Mouse (Mus musculus): ENCODE measurements around the gene Gm11037. TPM values are rescaled to one million over a fixed set of nuclear protein-coding genes. Genes with fewer than 3 reads are reported as not detected.

Gene Gm11037
- polyA plus RNA-seq, 1 experiment from 2014 or later = not detected

DNA sequence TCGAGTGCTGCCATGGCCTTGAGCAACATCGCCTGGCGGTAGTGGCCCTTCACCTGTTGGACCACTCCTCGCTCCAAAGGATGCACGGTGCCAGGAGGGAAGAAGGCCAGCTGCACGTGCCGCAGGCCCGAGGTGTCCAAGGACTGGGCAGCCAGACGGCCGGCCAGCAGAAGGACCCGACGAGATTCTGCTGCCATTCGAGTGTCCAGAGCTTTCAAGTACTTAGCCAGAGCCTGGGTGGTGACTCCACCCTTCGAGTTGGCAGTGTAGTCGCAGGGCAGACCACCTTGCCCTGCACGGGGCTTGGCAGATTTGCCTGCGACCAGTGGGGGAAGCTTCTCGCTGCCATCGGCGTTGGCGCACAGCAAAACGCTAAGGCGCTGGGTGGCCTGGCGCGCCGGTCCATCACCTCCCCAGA is 45.5 kb downstream of the Gm11037 start:
- no peaks in the 10 kb centered on the region for H3K9me3 ChIP-seq (ENCODE audit: control insufficient read depth, low read length)
- H3K9ac ChIP-seq (ENCODE audit: low read length) = peak overlapping the region; percentile 97
- H3K4me1 ChIP-seq (ENCODE audit: control insufficient read depth, insufficient read depth, low read length) = peaks cover 38% of the 10 kb centered on the region
- H3K27me3 ChIP-seq (ENCODE audit: control insufficient read depth, insufficient read depth, low read length) = no peaks in the 10 kb centered on the region
- ATAC-seq (ENCODE audit: low FRiP score) (peak; percentile 1; the same call in 1 of the 2 replicates), DNase-seq (ENCODE audit: low spot score, missing footprints) (peak; percentile 94)
- H3K4me2 ChIP-seq = peak overlapping the region; percentile 99
- WGBS = 31% methylated on average over 26 of the region's 26 CpGs
- no peak overlapping the region for H3K27ac ChIP-seq (ENCODE audit: low read depth, low read length)
- peak overlapping the region; percentile 84 for H3K4me3 ChIP-seq (ENCODE audit: low read depth, low read length)
- H3K36me3 ChIP-seq (ENCODE audit: control insufficient read depth, insufficient read depth, low read length) = no peaks in the 10 kb centered on the region

GRCm38 (mm10) chr2:131179246-131179886 is 46.1 kb downstream of the Gm11037 start:
- H3K36me3 ChIP-seq (ENCODE audit: control insufficient read depth, insufficient read depth, low read length) = no peaks in the 10 kb centered on the region
- H3K9ac ChIP-seq (ENCODE audit: low read length) = peak overlapping the region; percentile 97
- no peaks in the 10 kb centered on the region for H3K27me3 ChIP-seq (ENCODE audit: control insufficient read depth, insufficient read depth, low read length)
- peak overlapping the region; percentile 84 for H3K4me3 ChIP-seq (ENCODE audit: low read depth, low read length)
- peak overlapping the region; percentile 85 for H3K27ac ChIP-seq (ENCODE audit: low read depth, low read length)
- H3K9me3 ChIP-seq (ENCODE audit: control insufficient read depth, low read length) = no peaks in the 10 kb centered on the region
- ATAC-seq (ENCODE audit: low FRiP score) (peak; percentile 63), DNase-seq (ENCODE audit: low spot score, missing footprints) (peak; percentile 95)
- peaks cover 38% of the 10 kb centered on the region for H3K4me1 ChIP-seq (ENCODE audit: control insufficient read depth, insufficient read depth, low read length)
- peak overlapping the region; percentile 99 for H3K4me2 ChIP-seq
- under 1% methylated on average over 67 of the region's 67 CpGs for WGBS

- ATAC-seq (ENCODE audit: low FRiP score) (peak; percentile 85), DNase-seq (ENCODE audit: low spot score, missing footprints) (peak; percentile 99)
- Histone ChIP-seq H3K9ac (ENCODE audit: low read length) (peak within 1 kb of the TSS; percentile 97), H3K27ac (ENCODE audit: low read depth, low read length) (peak within 1 kb of the TSS; percentile 85), H3K4me2 (peak within 1 kb of the TSS; percentile 99), H3K9me3 (ENCODE audit: control insufficient read depth, low read length) (no peaks in the 10 kb centered on the region), H3K27me3 (ENCODE audit: control insufficient read depth, insufficient read depth, low read length) (no peaks in the 10 kb centered on the region), H3K4me3 (ENCODE audit: low read depth, low read length) (peak within 1 kb of the TSS; percentile 84), H3K4me1 (ENCODE audit: control insufficient read depth, insufficient read depth, low read length) (peaks cover 33% of the 10 kb centered on the region), H3K36me3 (ENCODE audit: control insufficient read depth, insufficient read depth, low read length) (no peaks in the 10 kb centered on the region)
- 3% methylated on average over 37 of the region's 57 CpGs for WGBS
These were observed 46.8 kb downstream of the Gm11037 start, which contains the start of gene Cenpb for GRCm38 (mm10) chr2:131179990-131180587. Gene Cenpb (minus strand): TSS chr2:131180067.

Other genes with a start within 250 kb of the Gm11037 start
- gene 4930402H24Rik, start 227.1 kb upstream of the Gm11037 start, polyA plus RNA-seq (2014; fragmentation: Nextera tagmentation; extraction: Ambion mirVana) = 49.6 and 54.8 TPM in 2 replicates
- gene Atrn, start 227.0 kb upstream of the Gm11037 start, polyA plus RNA-seq (2014; fragmentation: Nextera tagmentation; extraction: Ambion mirVana) = 9.2 and 9.9 TPM in 2 replicates
- 2.1 and 3.0 TPM in 2 replicates for gene Gfra4, start 90.4 kb upstream of the Gm11037 start, polyA plus RNA-seq (2014; fragmentation: Nextera tagmentation; extraction: Ambion mirVana)
- gene Adam33, start 69.7 kb upstream of the Gm11037 start, polyA plus RNA-seq (2014; fragmentation: Nextera tagmentation; extraction: Ambion mirVana) = 0.64 and 0.68 TPM in 2 replicates
- gene Siglec1, start 46.7 kb upstream of the Gm11037 start, polyA plus RNA-seq (2014; fragmentation: Nextera tagmentation; extraction: Ambion mirVana) = 0.10 TPM in 2 replicates
- gene Hspa12b, start 6.2 kb upstream of the Gm11037 start, polyA plus RNA-seq (2014; fragmentation: Nextera tagmentation; extraction: Ambion mirVana) = 2.9 and 3.3 TPM in 2 replicates
- 112 and 122 TPM in 2 replicates for gene 1700037H04Rik, start 26.6 kb downstream of the Gm11037 start, polyA plus RNA-seq (2014; fragmentation: Nextera tagmentation; extraction: Ambion mirVana)
- 8.7 and 9.5 TPM in 2 replicates for gene Cenpb, start 46.6 kb downstream of the Gm11037 start, polyA plus RNA-seq (2014; fragmentation: Nextera tagmentation; extraction: Ambion mirVana)
- 122 and 130 TPM in 2 replicates for gene Cdc25b, start 53.5 kb downstream of the Gm11037 start, polyA plus RNA-seq (2014; fragmentation: Nextera tagmentation; extraction: Ambion mirVana)
- gene Spef1, start 53.8 kb downstream of the Gm11037 start, polyA plus RNA-seq (2014; fragmentation: Nextera tagmentation; extraction: Ambion mirVana) = 6.3 and 7.1 TPM in 2 replicates
- gene Ap5s1, start 73.6 kb downstream of the Gm11037 start, polyA plus RNA-seq (2014; fragmentation: Nextera tagmentation; extraction: Ambion mirVana) = 26.6 and 29.4 TPM in 2 replicates
- gene Mavs, start 100.6 kb downstream of the Gm11037 start, polyA plus RNA-seq (2014; fragmentation: Nextera tagmentation; extraction: Ambion mirVana) = 11.0 and 13.3 TPM in 2 replicates
- gene Pank2, start 129.0 kb downstream of the Gm11037 start, polyA plus RNA-seq (2014; fragmentation: Nextera tagmentation; extraction: Ambion mirVana) = 61.1 and 70.3 TPM in 2 replicates
- 8.5 and 9.2 TPM in 2 replicates for gene Rnf24, start 219.4 kb downstream of the Gm11037 start, polyA plus RNA-seq (2014; fragmentation: Nextera tagmentation; extraction: Ambion mirVana)

Data from midbrain, embryonic 11.5 days (tissue).